Mouse (Mus musculus) hindlimb bud, embryonic 11.5 days (tissue): ENCODE measurements around the gene Ncor1.
"Not testable (repeated sequence)": the region's sequence is repeated elsewhere in the genome, so short reads cannot be mapped to it uniquely, and the experiment has no call there.

Experiments used
- DNase-seq: peaks from one replicate; pipeline ENCODE4 v3.0.0-alpha.2; 2012; ENCODE audit warnings: low read depth, low spot score; ENCODE audit errors: extremely low spot score

Gene Ncor1

DNA sequence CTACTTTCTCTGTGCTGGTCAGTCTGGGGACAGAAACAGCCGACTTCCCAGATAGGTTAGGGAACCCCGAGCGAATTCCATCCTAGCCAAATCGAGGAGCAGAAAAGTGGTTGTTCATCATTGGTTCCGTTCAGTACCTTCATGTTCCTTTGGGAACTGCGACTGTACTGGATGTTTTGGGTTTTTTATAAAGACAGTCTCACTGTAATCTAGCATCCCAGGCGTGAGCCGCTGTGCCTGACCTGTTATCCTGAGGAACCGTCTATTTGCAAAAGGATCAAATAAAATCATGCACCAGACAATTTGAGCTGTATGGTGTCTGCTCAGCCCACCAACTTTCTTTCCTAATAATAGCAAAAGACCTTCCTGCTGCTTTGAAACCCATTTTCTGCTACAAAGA is 439 bp upstream of the Ncor1 start:
- no peak for DNase-seq

- no peak for DNase-seq
Measured at GRCm38 (mm10) chr11:62457891-62458270, 460 bp downstream of the Ncor1 start.

DNA sequence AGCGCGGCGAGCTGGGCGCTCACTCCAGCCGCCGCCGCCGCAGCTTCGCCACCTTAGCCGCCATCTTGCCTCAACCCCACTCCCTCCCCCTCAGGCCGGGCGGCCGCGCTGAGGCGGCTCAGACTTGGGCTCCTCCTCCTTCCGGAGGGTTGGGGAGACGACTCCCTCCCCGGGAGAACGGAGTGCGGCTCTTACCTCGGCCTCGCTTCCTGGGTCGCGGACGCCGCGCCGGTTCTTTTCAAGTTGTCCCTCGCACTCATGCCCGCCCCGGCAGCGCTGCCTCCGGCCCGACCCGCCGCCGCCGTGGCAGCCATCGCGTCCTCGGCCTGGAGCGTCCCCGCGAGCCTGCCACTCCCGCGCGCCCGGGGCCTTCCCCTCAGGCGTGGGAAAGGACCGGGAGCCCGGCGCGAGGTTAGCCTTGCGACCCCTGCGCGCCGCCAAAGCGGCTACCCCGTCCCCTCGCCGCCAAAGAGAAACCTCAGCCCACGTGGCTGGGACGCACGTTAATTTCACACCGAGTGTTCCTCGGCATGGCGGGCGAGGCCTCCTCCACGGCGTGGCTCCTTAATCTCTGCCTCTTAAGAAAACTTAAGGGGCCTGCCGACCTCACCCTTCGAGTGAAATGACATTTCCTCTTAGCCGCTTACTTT is 975 bp downstream of the Ncor1 start:
- no peak for DNase-seq

GRCm38 (mm10) chr11:62456483-62457172 is 1.7 kb downstream of the Ncor1 start:
- no peak for DNase-seq

- DNase-seq: no peak
Measured at GRCm38 (mm10) chr11:62456021-62456482, 2.3 kb downstream of the Ncor1 start.

DNA sequence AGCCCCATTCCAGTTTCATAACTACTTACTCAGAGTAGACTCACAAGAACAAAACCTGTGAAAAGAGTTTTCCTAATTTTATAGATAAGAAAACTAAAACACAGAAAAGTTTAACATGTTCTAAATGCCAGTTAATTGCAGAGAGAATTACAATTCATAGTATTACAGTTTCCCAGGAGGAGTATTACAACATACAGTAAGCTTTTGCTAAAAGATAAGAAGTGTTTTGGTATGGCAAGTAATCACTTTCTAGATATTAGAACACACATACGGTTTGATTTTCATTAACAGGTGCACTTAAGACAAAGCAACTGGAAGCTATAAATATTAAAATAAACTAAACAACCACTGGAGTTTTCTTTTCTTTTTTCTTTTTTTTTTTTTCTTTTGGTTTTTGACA is 3.1 kb downstream of the Ncor1 start:
- no peak for DNase-seq

- no peak for DNase-seq
Measured at GRCm38 (mm10) chr11:62448971-62449370, 9.4 kb downstream of the Ncor1 start.

- DNase-seq: no peak
Measured at GRCm38 (mm10) chr11:62445799-62446198, 12.5 kb downstream of the Ncor1 start.

DNA sequence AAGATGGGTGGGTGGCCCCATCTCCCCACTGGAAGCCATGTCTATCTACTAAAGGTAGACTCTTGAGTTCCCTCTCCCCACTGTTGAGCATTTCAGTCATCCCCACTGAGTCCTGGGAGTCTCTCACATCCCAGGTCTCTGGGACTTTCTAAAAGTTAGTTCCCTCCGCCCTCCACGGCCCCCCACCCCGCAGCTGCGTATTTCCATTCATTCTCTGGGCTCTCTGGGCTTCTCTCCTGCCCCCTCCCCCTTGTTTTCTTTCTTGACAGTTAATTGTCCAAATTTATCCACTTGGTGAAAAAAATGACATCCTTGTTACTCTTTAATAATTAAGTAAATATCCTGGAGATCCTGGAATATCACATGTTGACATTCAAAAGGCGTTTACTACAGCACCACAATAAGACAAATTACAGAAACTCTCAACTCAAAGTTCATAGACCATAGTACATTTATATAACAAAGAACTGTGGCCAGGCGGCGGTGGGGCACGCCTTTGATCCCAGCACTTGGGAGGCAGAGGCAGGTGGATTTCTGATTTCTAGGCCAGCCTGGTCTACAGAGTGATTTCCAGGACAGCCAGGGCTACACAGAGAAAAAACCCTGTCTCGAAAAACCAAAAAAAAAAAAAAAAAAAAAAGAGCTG is 17.5 kb downstream of the Ncor1 start:
- DNase-seq: no peak

DNA sequence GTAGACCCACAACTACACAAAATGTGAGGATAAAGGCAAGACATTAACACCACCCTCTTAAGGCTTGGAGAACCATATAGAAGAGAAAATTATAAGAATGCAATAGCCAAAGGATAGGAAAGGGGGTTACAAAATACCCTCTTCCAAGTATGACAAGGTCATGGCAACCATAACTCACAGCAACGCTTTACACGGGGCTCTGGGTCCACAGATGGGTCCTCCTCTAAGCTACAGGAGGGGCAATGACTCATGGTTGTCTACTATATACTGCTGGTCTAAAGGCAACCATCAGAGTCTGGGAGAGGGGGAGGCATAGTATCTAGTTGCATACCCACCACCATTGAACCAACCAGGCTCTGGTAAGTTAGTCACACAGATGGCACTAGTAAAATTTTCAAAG is 26.1 kb downstream of the Ncor1 start:
- DNase-seq: no peak

DNA sequence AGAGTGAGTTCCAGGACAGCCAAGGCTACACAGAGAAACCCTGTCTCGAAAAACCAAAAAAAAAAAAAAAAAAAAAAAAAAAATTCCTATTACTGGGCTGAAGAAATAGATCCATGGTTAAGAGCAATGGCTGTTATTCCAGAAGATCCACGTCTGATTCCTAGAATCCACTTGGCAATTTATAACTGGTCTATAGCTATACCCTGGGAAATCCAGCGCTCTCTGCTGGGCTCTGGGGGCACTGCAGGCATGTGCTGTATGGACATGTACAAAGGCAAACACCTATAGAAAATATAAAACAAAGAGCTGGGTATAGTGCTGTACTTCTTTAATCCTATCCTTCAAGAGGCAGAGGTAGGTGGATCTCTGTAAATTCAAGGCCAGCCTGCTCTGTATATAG is 31.2 kb downstream of the Ncor1 start:
- DNase-seq: no peak

DNA sequence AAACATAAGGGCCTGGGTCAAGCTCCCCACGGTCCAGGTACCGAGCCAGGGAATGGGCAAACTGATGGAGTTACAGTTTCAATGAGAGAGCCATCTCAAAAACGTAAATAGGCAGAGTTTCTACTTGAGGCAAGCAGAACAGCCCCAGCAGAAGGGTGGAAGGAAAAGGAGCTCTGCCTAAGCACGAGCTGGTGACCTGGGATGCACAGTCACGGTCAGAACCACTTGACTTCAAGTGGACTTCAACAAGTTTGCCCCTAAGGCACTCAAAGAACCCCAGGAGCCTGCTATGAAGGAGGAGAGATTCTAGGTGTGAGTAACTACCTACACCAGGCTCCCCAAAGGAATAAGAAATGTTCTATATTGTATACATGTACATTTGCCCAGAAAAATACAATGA is 32.1 kb downstream of the Ncor1 start:
- no peak for DNase-seq

- DNase-seq: no peak
Measured at GRCm38 (mm10) chr11:62424525-62424924, 33.8 kb downstream of the Ncor1 start.

- DNase-seq: no peak
Measured at GRCm38 (mm10) chr11:62415026-62415425, 43.3 kb downstream of the Ncor1 start.

DNA sequence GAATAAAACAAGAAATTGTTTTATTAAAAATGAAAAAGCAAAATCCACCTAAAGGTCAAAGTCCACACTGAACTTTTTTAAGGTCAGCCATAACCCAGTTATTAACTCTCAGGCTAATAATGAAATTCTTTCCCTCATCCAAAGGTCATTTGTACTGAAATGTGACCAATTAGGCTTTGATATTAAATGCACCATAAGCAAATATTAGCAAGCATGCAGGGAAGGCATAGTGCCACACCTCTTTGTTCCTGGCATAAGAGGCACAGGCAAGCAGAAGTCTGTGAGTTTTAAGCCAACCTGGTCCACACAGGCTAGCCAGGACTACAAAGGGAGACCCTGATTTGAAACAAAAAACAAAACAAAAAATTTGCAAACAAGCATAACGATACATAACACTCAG is 48.7 kb downstream of the Ncor1 start:
- DNase-seq: no peak

DNA sequence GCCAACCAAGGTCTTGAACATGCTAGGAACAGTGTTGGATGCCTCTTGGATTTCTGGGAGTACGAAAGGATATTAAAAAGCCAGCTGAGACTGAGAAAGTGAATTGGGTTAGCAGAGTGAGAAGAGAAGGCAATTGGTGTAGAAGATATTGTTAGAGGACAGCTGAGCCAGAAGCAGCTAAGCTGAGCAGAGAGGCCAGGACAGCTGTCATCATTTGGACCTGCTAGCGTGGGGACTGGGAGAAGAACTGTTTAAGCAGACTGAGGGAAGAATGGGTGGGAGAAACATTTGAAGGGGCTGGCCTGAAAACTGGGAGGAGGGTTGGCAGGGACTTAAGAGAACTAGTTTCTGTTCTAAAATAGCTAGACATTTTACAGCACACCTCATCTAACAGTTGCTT is 49.5 kb downstream of the Ncor1 start:
- no peak for DNase-seq

DNA sequence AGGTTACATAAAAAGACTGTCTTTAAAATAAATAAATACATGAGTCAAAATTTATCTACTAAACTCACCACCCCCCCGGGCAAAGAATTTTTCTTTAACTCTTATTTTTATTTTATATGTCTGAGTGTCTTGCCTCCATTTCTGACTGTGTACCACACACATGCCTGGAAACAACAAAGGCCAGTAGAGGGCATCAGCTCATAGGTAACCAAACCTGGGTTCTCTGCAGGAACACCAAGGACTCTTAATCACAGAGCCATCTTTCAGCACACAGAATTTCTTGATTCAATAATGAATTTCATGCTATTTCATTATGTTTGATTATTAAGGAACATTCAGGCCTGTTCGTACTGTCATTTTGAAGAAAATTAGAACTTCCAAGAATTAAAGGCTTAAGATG is 61.9 kb downstream of the Ncor1 start:
- DNase-seq: no peak

GRCm38 (mm10) chr11:62388331-62388679 is 70.0 kb downstream of the Ncor1 start:
- no peak for DNase-seq

DNA sequence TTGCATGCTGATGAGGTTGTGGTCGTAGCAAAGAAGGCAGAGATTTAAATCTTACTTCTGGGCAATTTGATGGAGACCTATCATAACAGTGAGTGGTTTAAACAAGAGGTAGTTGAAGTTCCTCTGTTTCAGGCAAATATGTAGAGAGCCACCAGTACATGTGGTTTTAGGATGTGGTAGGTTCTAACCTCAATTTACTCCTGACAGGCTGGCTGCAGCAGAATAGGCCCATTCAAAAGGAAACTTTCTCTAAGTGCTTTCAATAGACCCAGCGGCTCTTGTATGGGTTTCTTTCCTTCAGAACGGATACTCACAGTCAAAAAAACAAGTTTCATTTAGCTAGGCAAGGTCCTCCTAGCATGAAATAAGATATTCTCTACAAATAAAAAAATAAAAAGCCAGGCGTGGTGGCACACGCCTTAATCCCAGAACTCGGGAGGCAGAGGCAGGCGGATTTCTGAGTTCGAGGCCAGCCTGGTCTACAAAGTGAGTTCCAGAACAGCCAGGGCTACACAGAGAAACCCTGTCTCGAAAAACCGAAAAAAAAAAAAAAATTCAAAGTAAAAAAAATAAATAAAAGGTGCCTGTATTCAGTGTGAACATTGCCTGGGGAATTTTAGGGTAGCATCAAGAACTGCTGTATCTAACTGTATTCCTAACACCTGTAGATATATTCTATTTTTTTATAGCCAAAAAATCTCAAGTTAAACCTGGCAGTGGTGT is 70.6 kb downstream of the Ncor1 start:
- no peak for DNase-seq

GRCm38 (mm10) chr11:62377202-62377851 is 81.0 kb downstream of the Ncor1 start:
- not testable (repeated sequence) for DNase-seq

- no peak for DNase-seq
Measured at GRCm38 (mm10) chr11:62371776-62372175, 86.6 kb downstream of the Ncor1 start.
